Mouse (Mus musculus): ENCODE measurements at regions not wholly inside any gene's neighbourhood (a gene's known extent, or its start where the extent isn't known, plus 50 kb on each side); places are given as distances from the start of the nearest gene placed in this dataset.

DNA sequence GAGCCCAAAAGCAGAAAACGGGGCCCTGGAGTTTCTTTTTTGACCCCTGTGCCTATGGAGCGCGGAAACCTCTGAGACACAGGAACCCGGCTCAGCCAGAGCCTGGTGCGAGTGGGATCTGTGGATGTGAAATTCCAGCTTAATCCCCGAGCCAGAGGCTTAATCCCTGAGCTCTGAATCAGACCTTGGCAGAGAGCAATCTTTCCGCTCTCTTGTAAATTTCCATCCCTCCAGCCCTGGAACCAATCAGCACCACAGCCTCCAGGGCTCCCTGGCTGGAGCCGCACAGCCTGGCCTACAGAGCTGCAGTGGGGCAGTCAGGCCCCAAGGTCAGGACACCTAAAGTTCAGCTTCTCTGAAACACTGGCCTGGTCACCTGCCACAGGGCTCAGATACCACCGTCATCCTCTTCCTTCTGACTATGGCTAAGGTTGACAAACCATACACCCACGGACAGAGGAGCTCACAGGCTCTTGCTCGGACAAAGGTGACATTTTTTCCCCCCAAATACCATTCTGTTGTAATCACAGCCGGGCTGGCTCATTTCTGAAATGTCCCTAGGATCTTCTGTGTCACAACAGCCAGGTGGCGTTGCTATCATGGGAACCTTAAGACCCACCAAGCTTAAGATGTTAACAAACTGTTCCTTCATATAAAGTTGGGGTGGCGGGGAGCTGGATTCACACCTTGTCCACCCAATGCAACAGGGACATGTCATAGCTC, 184.2 kb upstream of the Dapk1 start:
- ChIA-PET POLR2A (no interaction called here), CTCF (interaction anchor here in 2 of 4 experiments (0.5 to 1.1 kb wide), 4 partner anchors 14 to 577 kb away, joined by 3 to 4 read pairs (median 3); no protein-coding TSS in a partner anchor)

DNA sequence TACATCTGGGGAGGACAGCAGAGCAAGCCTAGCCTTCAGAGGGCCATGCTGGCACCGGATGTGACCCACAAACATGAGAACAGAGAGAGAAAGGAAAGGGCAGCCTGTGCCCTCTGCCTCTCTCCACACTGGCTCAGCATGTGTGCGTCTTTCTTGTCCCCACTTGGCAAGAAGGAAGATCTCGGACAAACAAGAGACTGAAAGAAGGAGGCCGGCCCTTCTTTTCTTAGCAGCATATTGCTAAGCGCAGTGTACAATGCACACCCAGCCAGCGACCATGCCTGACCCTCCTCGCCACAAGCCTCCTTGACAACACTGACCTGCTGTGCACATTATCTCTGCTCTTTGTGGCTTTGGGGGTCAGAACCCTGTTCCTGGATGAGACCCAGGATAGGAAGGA, 181.4 kb upstream of the Dapk1 start:
- ChIA-PET POLR2A (interaction anchor here in 1 of 4 experiments (0.7 kb wide), 1 partner anchor 412 kb away, joined by 3 read pairs; no protein-coding TSS in a partner anchor), CTCF (interaction anchor here in 1 of 4 experiments (0.6 kb wide), 1 partner anchor 181 kb away, joined by 3 read pairs; no protein-coding TSS in a partner anchor)

DNA sequence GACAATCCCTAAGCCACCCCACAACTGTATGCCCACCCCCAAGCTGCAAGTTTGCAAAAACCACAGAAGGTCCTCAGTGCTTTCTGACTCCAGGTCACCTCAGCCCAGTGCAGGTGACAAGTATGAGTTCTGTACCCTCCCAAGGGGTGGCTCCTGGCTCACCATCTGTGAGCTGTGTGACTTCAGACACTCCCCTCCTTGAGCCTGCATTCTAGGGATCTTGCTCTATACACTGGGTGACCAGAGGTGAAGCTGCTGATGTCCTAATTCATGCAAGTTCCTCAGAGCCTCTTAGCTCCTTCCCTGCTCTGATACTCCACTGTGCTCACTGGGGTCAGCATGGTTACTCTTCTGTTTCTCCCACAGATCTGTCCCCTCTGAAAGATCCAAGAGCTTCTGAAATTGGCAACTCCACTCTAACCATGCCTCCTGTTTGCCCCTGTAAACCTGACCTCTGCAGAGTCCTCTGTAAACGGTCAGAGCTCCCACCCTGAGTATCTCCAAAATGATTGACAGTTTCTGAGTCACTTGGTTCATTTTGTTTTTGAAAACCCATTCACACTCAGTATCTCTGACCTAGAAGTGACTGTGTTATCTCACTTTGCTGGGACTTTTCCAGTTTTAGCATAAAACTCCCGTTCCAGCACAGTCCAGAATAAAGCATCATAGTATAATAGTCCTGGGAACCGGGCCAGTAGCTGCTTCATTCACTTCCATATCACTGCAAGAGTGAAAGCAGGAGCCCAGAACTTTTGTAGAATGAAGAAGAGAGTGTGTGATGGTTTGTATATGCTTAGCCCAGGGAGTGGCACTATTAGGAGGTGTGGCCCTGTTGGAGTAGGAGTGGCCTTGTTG, 180.7 kb upstream of the Dapk1 start:
- CTCF ChIA-PET = interaction anchor here in 1 of 4 experiments (0.6 kb wide), 1 partner anchor 180 kb away, joined by 3 read pairs; no protein-coding TSS in a partner anchor

DNA sequence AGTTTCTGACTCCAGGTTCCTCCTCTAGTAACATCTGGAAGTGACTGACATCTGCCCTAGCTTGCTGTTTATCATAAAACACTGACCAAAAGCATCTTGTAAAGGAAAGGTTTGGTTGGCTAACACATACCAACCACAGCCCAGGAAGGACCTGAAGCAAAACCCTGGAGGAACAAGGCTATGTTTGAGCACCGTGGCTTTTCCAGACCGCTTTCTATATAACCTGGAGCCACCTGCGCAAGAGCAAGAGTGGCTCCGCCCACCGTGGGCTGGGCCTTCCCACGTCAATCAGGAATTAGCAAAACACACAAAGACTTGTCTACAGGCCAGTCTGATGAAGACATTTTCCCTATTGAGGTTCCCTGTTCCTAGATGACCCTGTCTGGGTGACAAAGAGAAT, 177.5 kb upstream of the Dapk1 start:
- ChIA-PET POLR2A (no interaction called here), CTCF (no interaction called here)

More for the DNA sequence above, 180.7 kb upstream of the Dapk1 start:
- POLR2A ChIA-PET = no interaction called here

GRCm38 (mm10) chr13:60425140-60425539, 176.6 kb upstream of the Dapk1 start:
- CTCF ChIA-PET = interaction anchor here in 1 of 4 experiments (0.9 kb wide), 2 partner anchors 11 to 321 kb away, joined by 3 to 4 read pairs; no protein-coding TSS in a partner anchor
- POLR2A ChIA-PET = interaction anchor here in 2 of 4 experiments (0.5 to 1.4 kb wide), 2 partner anchors 10 to 131 kb away, joined by 3 read pairs; no protein-coding TSS in a partner anchor

GRCm38 (mm10) chr13:60425556-60425955, 176.2 kb upstream of the Dapk1 start:
- POLR2A ChIA-PET = interaction anchor here in 1 of 4 experiments (1.4 kb wide), 1 partner anchor 9 kb away, joined by 3 read pairs; no protein-coding TSS in a partner anchor

DNA sequence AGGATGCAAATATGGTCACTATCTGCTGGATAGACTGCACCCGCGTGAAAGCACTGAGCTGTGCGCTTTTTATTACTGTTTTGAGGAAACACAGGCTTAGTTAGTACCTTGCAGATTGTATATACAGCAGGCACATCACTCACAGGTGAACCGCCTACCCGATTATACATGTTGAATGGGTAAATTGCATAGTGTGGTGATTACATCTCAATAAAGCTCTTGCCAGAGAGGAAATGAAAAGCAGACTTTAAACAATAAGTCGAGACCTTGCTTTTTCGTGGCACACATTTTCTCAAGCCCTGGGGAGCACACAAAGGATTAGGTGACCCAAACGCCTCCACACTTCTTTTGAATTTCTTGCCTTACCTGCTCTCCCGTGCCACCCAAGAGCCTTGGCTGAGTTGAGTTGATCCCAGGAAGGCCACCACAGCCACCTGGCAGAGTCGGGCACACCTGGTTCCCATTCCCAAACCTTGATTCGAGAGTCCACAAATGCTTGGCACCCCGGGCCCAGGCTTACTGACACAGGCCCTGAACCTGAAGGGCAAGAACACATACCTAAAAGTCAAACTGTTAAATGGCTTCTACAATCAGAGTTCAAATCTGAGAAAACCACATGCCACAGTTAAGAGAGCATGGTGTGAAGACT, 175.4 kb upstream of the Dapk1 start:
- POLR2A ChIA-PET = interaction anchor here in 1 of 4 experiments (1.4 kb wide), 1 partner anchor 8 kb away, joined by 3 read pairs; no protein-coding TSS in a partner anchor

More at GRCm38 (mm10) chr13:60425556-60425955, 176.2 kb upstream of the Dapk1 start:
- CTCF ChIA-PET = interaction anchor here in 1 of 4 experiments (0.9 kb wide), 2 partner anchors 11 to 320 kb away, joined by 3 to 4 read pairs; no protein-coding TSS in a partner anchor

DNA sequence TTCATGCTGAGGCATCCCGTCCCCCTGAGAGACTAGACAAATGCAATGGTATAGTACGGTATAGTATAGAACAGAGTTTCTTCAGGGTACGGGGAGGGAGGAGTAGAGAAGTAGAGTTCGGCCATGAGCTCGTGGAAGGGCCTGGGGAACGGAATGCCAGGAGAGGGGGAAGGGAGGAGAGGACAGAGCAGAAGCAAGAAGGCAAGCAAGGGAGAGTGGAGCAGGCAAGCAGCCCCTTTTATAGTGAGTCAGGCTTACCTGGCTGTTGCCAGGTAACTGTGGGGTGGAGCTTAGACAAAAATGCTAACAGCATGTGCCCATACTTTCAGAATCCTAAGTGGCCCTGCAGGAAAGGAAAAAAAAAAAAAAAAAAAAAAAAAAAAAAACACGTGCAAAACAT, 174.7 kb upstream of the Dapk1 start:
- ChIA-PET POLR2A (interaction anchor here in 1 of 4 experiments (0.6 to 1.0 kb wide), 2 partner anchors 63 to 204 kb away, joined by 4 to 5 read pairs; no protein-coding TSS in a partner anchor), CTCF (interaction anchor here in 2 of 4 experiments (0.7 kb wide), 2 partner anchors 114 to 317 kb away, joined by 5 to 11 read pairs; no protein-coding TSS in a partner anchor)

More for the DNA sequence above, 175.4 kb upstream of the Dapk1 start:
- CTCF ChIA-PET = interaction anchor here in 1 of 4 experiments (0.9 kb wide), 1 partner anchor 319 kb away, joined by 3 read pairs; no protein-coding TSS in a partner anchor

- CTCF ChIA-PET = interaction anchor here in 1 of 4 experiments (0.7 kb wide), 1 partner anchor 24 kb away, joined by 3 read pairs; no protein-coding TSS in a partner anchor
- POLR2A ChIA-PET = interaction anchor here in 1 of 4 experiments (1.0 kb wide), 1 partner anchor 63 kb away, joined by 4 read pairs; no protein-coding TSS in a partner anchor
Observed at GRCm38 (mm10) chr13:60427755-60428385, 173.9 kb upstream of the Dapk1 start.

GRCm38 (mm10) chr13:60429148-60429547, 172.6 kb upstream of the Dapk1 start:
- POLR2A ChIA-PET = no interaction called here
- CTCF ChIA-PET = interaction anchor here in 1 of 4 experiments (1.3 kb wide), 1 partner anchor 39 kb away, joined by 3 read pairs; no protein-coding TSS in a partner anchor

DNA sequence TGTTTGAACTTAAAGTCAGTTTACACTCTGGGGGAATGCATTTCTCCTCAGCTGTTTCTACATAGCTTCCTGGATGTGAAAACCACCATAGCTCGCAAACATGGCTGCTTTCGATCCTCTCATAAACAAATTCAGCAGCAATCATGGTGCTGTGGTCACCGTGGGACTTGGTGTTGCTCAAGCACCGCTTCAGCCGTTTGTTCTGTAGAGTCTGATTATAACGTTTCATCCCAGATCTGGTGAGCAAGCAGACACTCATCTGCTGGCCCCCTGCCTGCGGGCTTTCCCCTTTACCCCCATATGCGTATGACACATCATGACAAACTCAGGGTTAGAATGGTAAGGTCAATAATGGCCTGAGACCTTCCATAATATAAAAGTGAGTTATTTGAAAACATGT, 170.3 kb upstream of the Dapk1 start:
- CTCF ChIA-PET = no interaction called here
- POLR2A ChIA-PET = no interaction called here

DNA sequence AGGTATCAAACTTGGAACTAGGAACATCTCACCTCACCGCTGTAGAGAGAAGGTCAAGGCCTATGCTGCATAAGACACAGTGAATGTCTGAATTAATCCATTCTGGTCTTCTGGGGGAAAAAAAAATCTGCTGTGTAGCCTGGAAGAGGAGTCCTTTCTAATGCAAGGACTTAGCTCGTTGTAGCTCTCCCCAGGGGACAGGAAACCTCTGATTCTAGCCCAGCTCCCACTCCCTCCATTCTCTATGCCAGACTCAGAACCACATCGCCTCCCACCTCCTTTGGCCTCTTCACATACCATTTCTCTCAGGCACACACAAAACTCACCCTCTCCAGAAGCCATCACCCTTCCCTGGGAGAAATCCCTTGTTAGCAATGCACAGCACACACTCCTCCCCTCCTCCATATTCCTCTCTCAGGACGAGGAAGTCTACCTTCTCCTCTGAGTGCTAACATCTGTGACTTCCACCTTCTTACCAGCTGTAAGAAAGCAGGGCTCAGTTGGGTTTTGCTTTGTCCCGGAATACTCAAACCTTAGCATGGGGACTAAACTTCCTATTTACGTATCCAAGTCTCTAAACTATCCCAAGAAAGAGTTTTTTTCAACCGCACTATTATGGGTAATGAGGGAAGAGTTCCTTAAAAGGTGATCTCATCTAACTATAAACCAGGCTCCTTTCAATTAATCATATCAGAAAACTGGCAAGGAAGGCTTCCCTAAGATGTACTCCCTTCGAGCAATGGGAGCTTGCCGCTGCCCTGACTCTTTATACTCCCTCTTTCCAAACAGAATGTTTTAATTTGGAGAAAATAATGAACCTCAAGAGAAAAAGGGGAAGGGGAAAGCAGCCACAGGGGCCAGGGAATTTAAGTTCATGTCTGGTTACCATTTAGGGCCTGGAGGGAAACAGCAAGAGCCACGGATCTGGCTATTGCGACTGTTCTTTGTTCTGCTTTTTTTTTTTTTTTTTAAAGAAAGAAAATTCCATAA, 167.2 kb upstream of the Dapk1 start:
- POLR2A ChIA-PET = interaction anchor here in 2 of 4 experiments (0.6 to 1.2 kb wide), 5 partner anchors 9 to 611 kb away, joined by 3 to 4 read pairs (median 3); partner anchors contain the start of gene Tut7 (in 1 of the 2)
- CTCF ChIA-PET = interaction anchor here in 1 of 4 experiments (1.2 kb wide), 1 partner anchor 610 kb away, joined by 3 read pairs; no protein-coding TSS in a partner anchor

DNA sequence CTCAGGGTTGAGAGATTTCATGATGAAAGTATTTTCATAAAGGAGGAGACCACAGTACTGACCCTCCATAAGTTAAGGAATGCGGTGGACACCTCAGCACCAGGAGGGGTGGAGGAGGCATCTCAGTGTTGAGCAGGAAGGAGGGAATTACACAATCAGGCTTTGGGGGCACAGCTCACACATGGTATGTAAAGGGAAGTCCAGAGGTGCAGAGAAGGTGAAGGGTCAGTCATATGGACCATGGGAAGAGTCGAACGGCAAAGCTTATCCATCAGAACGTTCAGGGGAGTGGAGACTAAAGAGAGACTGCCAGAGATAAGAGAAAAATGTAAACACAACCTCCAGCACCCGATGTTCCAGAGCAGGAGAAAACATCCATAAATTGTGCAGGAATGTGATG, 166.4 kb upstream of the Dapk1 start:
- CTCF ChIA-PET = interaction anchor here in 1 of 4 experiments (1.2 kb wide), 1 partner anchor 611 kb away, joined by 3 read pairs; no protein-coding TSS in a partner anchor

GRCm38 (mm10) chr13:60438177-60438576, 163.6 kb upstream of the Dapk1 start:
- CTCF ChIA-PET = no interaction called here
- POLR2A ChIA-PET = interaction anchor here in 1 of 4 experiments (0.6 kb wide), 1 partner anchor 28 kb away, joined by 3 read pairs; no protein-coding TSS in a partner anchor

More for the DNA sequence above, 166.4 kb upstream of the Dapk1 start:
- POLR2A ChIA-PET = interaction anchor here in 2 of 4 experiments (0.7 to 1.2 kb wide), 4 partner anchors 10 to 612 kb away, joined by 3 to 4 read pairs (median 3); partner anchors contain the start of gene Tut7 (in 1 of the 2)

DNA sequence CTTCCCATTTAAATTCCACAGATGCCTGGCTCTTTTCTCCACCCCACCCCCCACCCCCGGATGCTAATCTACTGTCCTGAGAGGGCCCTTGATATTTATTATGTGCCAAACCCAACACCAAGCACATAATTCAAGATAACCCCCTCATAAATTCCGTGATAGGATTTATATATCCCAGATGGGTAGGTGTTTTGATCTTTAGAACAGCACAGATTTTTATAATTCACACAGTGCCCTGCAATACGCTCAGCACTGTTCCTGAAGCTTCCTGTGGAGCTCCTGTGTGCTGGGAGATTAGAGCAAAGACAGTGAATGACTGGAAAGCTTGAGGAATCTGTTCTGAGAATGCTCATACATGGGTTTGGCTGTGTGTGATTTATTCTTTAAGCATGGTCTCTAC, 161.2 kb upstream of the Dapk1 start:
- POLR2A ChIA-PET = interaction anchor here in 1 of 4 experiments (0.6 kb wide), 1 partner anchor 72 kb away, joined by 4 read pairs; no protein-coding TSS in a partner anchor
- CTCF ChIA-PET = interaction anchor here in 1 of 4 experiments (0.6 kb wide), 2 partner anchors 39 to 161 kb away, joined by 3 read pairs; no protein-coding TSS in a partner anchor

DNA sequence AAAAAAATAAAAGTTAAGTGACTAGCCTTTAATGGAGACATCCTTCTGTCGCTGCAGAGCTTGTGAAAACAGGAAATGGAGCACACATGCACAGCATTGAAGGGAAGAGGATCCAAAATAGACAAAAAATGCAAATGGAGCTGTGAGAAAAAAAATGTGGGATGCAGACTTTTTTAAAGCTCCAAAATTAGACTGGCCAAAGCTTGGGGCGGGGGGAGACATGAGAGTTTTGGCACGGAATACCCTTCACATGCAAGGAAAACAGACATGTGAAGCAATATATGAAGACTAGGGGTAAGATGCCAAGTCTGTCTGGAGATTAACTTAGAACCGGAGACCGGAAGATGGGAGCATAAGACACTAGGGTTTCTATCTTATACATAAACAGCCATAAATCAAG, 156.6 kb upstream of the Dapk1 start:
- CTCF ChIA-PET = interaction anchor here in 1 of 4 experiments (0.7 kb wide), 1 partner anchor 23 kb away, joined by 3 read pairs; no protein-coding TSS in a partner anchor

More for the DNA sequence above, 156.6 kb upstream of the Dapk1 start:
- POLR2A ChIA-PET = interaction anchor here in 2 of 4 experiments (0.6 to 1.2 kb wide), 2 partner anchors 13 to 560 kb away, joined by 3 read pairs; no protein-coding TSS in a partner anchor

All from embryonic stem cell, embryonic (primary cell).